Mouse (Mus musculus): ENCODE data around the gene Gm49393.
"Not testable (repeated sequence)": the region's sequence is repeated elsewhere in the genome, so short reads cannot be mapped to it uniquely, and the experiment has no call there.

Gene Gm49393

GRCm38 (mm10) chr13:60935490-60935889 lies at the start of gene Gm49393:
TSS of gene Gm49393 (minus strand) at chr13:60935590.
- not testable (repeated sequence) for DNase-seq

- not testable (repeated sequence) for DNase-seq
Observed at GRCm38 (mm10) chr13:60972319-60972718, 36.9 kb upstream of the Gm49393 start.

GRCm38 (mm10) chr13:60963985-60964384 lies 28.6 kb upstream of the Gm49393 start:
- DNase-seq: not testable (repeated sequence)

GRCm38 (mm10) chr13:60961706-60962105 lies 26.3 kb upstream of the Gm49393 start:
- peak in 1 of 2 experiments; percentile 40 for DNase-seq

GRCm38 (mm10) chr13:60941884-60942283 lies 6.5 kb upstream of the Gm49393 start, which contains the start of gene Tpbpa:
TSS of gene Tpbpa (minus strand) at chr13:60941984.
- not testable (repeated sequence) for DNase-seq

GRCm38 (mm10) chr13:60936500-60936901 lies 1.1 kb upstream of the Gm49393 start, which contains the start of the genes Gm49391 and Ctla2a:
TSS of gene Gm49391 (minus strand) at chr13:60936571.
TSS of gene Ctla2a (minus strand) at chr13:60936625.
- peak; percentile 54 to 84 for DNase-seq

GRCm38 (mm10) chr13:60904780-60905179 lies 30.6 kb downstream of the Gm49393 start, which contains the start of gene Tpbpb:
TSS of gene Tpbpb (minus strand) at chr13:60904880.
- not testable (repeated sequence) for DNase-seq

- DNase-seq: peak; percentile 54 to 84
Observed at GRCm38 (mm10) chr13:60897328-60897727, 38.1 kb downstream of the Gm49393 start, which contains the start of gene Ctla2b. TSS of gene Ctla2b (minus strand) at chr13:60897447.

GRCm38 (mm10) chr13:60896794-60897193 lies 38.6 kb downstream of the Gm49393 start, which contains the start of gene Gm49392:
TSS of gene Gm49392 (minus strand) at chr13:60896894.
- not testable (repeated sequence) for DNase-seq

- no peak for DNase-seq
Observed at GRCm38 (mm10) chr13:60895406-60896160, 39.8 kb downstream of the Gm49393 start.

- DNase-seq: no peak
Observed at GRCm38 (mm10) chr13:60892301-60892700, 43.1 kb downstream of the Gm49393 start.

GRCm38 (mm10) chr13:60864281-60864680 lies 71.1 kb downstream of the Gm49393 start, which contains the start of gene 4930486L24Rik:
TSS of gene 4930486L24Rik (minus strand) at chr13:60864475.
- no peak for DNase-seq

GRCm38 (mm10) chr13:60848241-60849120 lies 86.9 kb downstream of the Gm49393 start:
- no peak for DNase-seq

GRCm38 (mm10) chr13:60843153-60843552 lies 92.2 kb downstream of the Gm49393 start:
- DNase-seq: no peak

GRCm38 (mm10) chr13:60842703-60843102 lies 92.7 kb downstream of the Gm49393 start:
- DNase-seq: no peak

GRCm38 (mm10) chr13:60839353-60839902 lies 96.0 kb downstream of the Gm49393 start:
- no peak for DNase-seq

- peak in 1 of 2 experiments; percentile 13 for DNase-seq
Observed at GRCm38 (mm10) chr13:60826052-60826451, 109.3 kb downstream of the Gm49393 start.

- no peak for DNase-seq
Observed at GRCm38 (mm10) chr13:60820486-60821175, 114.8 kb downstream of the Gm49393 start.

- peak in 1 of 2 experiments; percentile 62 for DNase-seq
Observed at GRCm38 (mm10) chr13:60819469-60819868, 115.9 kb downstream of the Gm49393 start.

GRCm38 (mm10) chr13:60813722-60814121 lies 121.7 kb downstream of the Gm49393 start:
- DNase-seq: no peak

- DNase-seq: no peak
Observed at GRCm38 (mm10) chr13:60812768-60813167, 122.6 kb downstream of the Gm49393 start.

- DNase-seq: no peak
Observed at GRCm38 (mm10) chr13:60809690-60810089, 125.7 kb downstream of the Gm49393 start.

All from kidney, postnatal 25 days (tissue).